In genomic region chr5:30868981-30869380, GRCm38 (mm10) we compare ENCODE assay signal across 8 mouse cellular contexts. TPM values are rescaled to one million over a fixed set of nuclear protein-coding genes. Genes with fewer than 3 reads are reported as not detected.
A peak's percentile ranks its signal among the peaks of the same experiment; 100 is the strongest.
DNase-seq lines count a peak whose midpoint lies in the region; ATAC-seq and TF ChIP-seq lines count a peak whose summit lies in the region.

No protein-coding gene starts in this region.

- 22% methylated on average over 9 of the region's 9 CpGs for WGBS in forebrain, embryonic 14.5 days
- 16% methylated on average over 9 of the region's 9 CpGs for WGBS in kidney, embryonic 16.5 days
- 15% methylated on average over 9 of the region's 9 CpGs for WGBS in midbrain, embryonic 14.5 days

- peak; percentile 38 for ATAC-seq in forebrain, embryonic 14.5 days
- ATAC-seq in kidney, embryonic 16.5 days (ENCODE audit: low FRiP score, low TSS enrichment) = no peak
- no peak for ATAC-seq in midbrain, embryonic 14.5 days (ENCODE audit: low FRiP score, low TSS enrichment)

- no peaks in the 10 kb centered on the region for H3K27me3 ChIP-seq in testis, adult 2 months (ENCODE audit: control insufficient read depth, insufficient read depth, low read length)
- H3K27me3 ChIP-seq in forebrain, embryonic 14.5 days (replicated peaks; ENCODE audit: control insufficient read depth, insufficient read depth, low read length) = no peaks in the 10 kb centered on the region
- H3K27me3 ChIP-seq in kidney, embryonic 16.5 days (ENCODE audit: insufficient read depth, low read length) = no peaks in the 10 kb centered on the region
- H3K27me3 ChIP-seq in midbrain, embryonic 14.5 days (ENCODE audit: control insufficient read depth, insufficient read depth, low read length) = no peaks in the 10 kb centered on the region

- TF ChIP-seq POLR2A in testis, adult 2 months (IDR thresholded peaks at IDR 0.05; ENCODE audit: control insufficient read depth, low read depth, low read length) = no peak

- no peaks in the 10 kb centered on the region for H3K9me3 ChIP-seq in forebrain, embryonic 14.5 days (replicated peaks; ENCODE audit: control insufficient read depth, low read length)
- no peaks in the 10 kb centered on the region for H3K9me3 ChIP-seq in kidney, embryonic 16.5 days (ENCODE audit: low read length)
- no peaks in the 10 kb centered on the region for H3K9me3 ChIP-seq in midbrain, embryonic 14.5 days (ENCODE audit: control insufficient read depth, low read length)

- TF ChIP-seq CTCF in testis, adult 2 months (IDR thresholded peaks at IDR 0.05; ENCODE audit: control insufficient read depth, insufficient read depth, insufficient replicate concordance, low read depth, low read length) = no peak

- peak overlapping the region; percentile 99 for H3K4me3 ChIP-seq in testis, adult 2 months (ENCODE audit: control insufficient read depth, low read depth, low read length)
- peak overlapping the region; percentile 84 for H3K4me3 ChIP-seq in forebrain, embryonic 14.5 days (ENCODE audit: low read depth, low read length)
- peak overlapping the region; percentile 92 for H3K4me3 ChIP-seq in kidney, embryonic 16.5 days (ENCODE audit: low read length)
- H3K4me3 ChIP-seq in midbrain, embryonic 14.5 days (replicated peaks; ENCODE audit: low read depth, low read length) = peak overlapping the region; percentile 86

- H3K4me2 ChIP-seq in forebrain, embryonic 14.5 days (ENCODE audit: low read length) = peak overlapping the region; percentile 92
- peak overlapping the region; percentile 71 for H3K4me2 ChIP-seq in kidney, embryonic 16.5 days (replicated peaks; ENCODE audit: low read depth, low read length)
- peak overlapping the region; percentile 89 for H3K4me2 ChIP-seq in midbrain, embryonic 14.5 days (ENCODE audit: low read length)

- H3K27ac ChIP-seq in testis, adult 2 months (ENCODE audit: control insufficient read depth, insufficient read depth, low read depth, low read length) = peak overlapping the region; percentile 89; the same call in 1 of the 2 replicates
- H3K27ac ChIP-seq in forebrain, embryonic 14.5 days (ENCODE audit: low read depth, low read length) = no peak overlapping the region
- peak overlapping the region; percentile 4; the same call in 1 of the 2 replicates for H3K27ac ChIP-seq in kidney, embryonic 16.5 days (ENCODE audit: low read length)
- peak overlapping the region; percentile 52; the same call in 1 of the 2 replicates for H3K27ac ChIP-seq in midbrain, embryonic 14.5 days (replicated peaks; ENCODE audit: low read depth, low read length)

- no peak for DNase-seq in testis, postnatal 14 days (ENCODE audit: low spot score)
- DNase-seq in forebrain, embryonic 14.5 days (ENCODE audit: low spot score) = no peak
- no peak for DNase-seq in midbrain, embryonic 14.5 days
- no peak for DNase-seq in cerebellum, adult 8-10 months
- no peak for DNase-seq in natural killer cell, adult 2 months (ENCODE audit: low spot score in 2 of 2)
- no peak for DNase-seq in layer of hippocampus, adult 9-11 months

- H3K36me3 ChIP-seq in testis, adult 2 months (ENCODE audit: control insufficient read depth, insufficient read depth, low read length) = peaks cover 1% of the 10 kb centered on the region
- peaks cover 51% of the 10 kb centered on the region for H3K36me3 ChIP-seq in forebrain, embryonic 14.5 days (ENCODE audit: control insufficient read depth, insufficient read depth, low read length)
- H3K36me3 ChIP-seq in kidney, embryonic 16.5 days (ENCODE audit: insufficient read depth, low read length) = peaks cover 30% of the 10 kb centered on the region
- peaks cover 64% of the 10 kb centered on the region for H3K36me3 ChIP-seq in midbrain, embryonic 14.5 days (ENCODE audit: control insufficient read depth, insufficient read depth, low read length)

- peak overlapping the region; percentile 91 for H3K9ac ChIP-seq in forebrain, embryonic 14.5 days (ENCODE audit: low read length)
- H3K9ac ChIP-seq in kidney, embryonic 16.5 days (replicated peaks; ENCODE audit: low read length) = peak overlapping the region; percentile 93
- H3K9ac ChIP-seq in midbrain, embryonic 14.5 days (replicated peaks; ENCODE audit: low read length) = peak overlapping the region; percentile 92

- peaks cover 7% of the 10 kb centered on the region for H3K4me1 ChIP-seq in testis, adult 2 months (ENCODE audit: control insufficient read depth, insufficient read depth, low read length)
- peaks cover 11% of the 10 kb centered on the region; the same call in 1 of the 2 replicates for H3K4me1 ChIP-seq in forebrain, embryonic 14.5 days (ENCODE audit: control insufficient read depth, insufficient read depth, low read length)
- H3K4me1 ChIP-seq in kidney, embryonic 16.5 days (ENCODE audit: insufficient read depth, low read length) = peaks cover 15% of the 10 kb centered on the region
- peaks cover 7% of the 10 kb centered on the region for H3K4me1 ChIP-seq in midbrain, embryonic 14.5 days (ENCODE audit: control insufficient read depth, insufficient read depth, low read length)

RNA-seq across cellular contexts. Expression of gene Tmem214, which starts 1.2 kb away (rescaled TPM):
- polyA plus RNA-seq in testis, adult 2 months (2012; rRNA removed) = 126 and 131 TPM in 2 replicates
- polyA plus RNA-seq in forebrain, embryonic 14.5 days (2014; fragmentation: Nextera tagmentation; extraction: Ambion mirVana) = 30.6 and 37.5 TPM in 2 replicates
- 96.8 and 98.3 TPM in 2 replicates for polyA plus RNA-seq in kidney, embryonic 16.5 days (2015; fragmentation: Nextera tagmentation; extraction: Ambion mirVana)
- 46.7 and 55.5 TPM in 2 replicates for polyA plus RNA-seq in midbrain, embryonic 14.5 days (2014; fragmentation: Nextera tagmentation; extraction: Ambion mirVana)

RNA-seq across cellular contexts. Expression of gene Agbl5, which starts 19.5 kb away (rescaled TPM):
- 489 and 539 TPM in 2 replicates for polyA plus RNA-seq in testis, adult 2 months (2012; rRNA removed)
- polyA plus RNA-seq in forebrain, embryonic 14.5 days (2014; fragmentation: Nextera tagmentation; extraction: Ambion mirVana) = 18.9 and 22.1 TPM in 2 replicates
- 23.9 and 27.1 TPM in 2 replicates for polyA plus RNA-seq in kidney, embryonic 16.5 days (2015; fragmentation: Nextera tagmentation; extraction: Ambion mirVana)
- 25.9 and 27.8 TPM in 2 replicates for polyA plus RNA-seq in midbrain, embryonic 14.5 days (2014; fragmentation: Nextera tagmentation; extraction: Ambion mirVana)

RNA-seq across cellular contexts. Expression of gene Ost4, which starts 38.6 kb away (rescaled TPM):
- 184 and 197 TPM in 2 replicates for polyA plus RNA-seq in testis, adult 2 months (2012; rRNA removed)
- 265 and 340 TPM in 2 replicates for polyA plus RNA-seq in forebrain, embryonic 14.5 days (2014; fragmentation: Nextera tagmentation; extraction: Ambion mirVana)
- 457 and 467 TPM in 2 replicates for polyA plus RNA-seq in kidney, embryonic 16.5 days (2015; fragmentation: Nextera tagmentation; extraction: Ambion mirVana)
- polyA plus RNA-seq in midbrain, embryonic 14.5 days (2014; fragmentation: Nextera tagmentation; extraction: Ambion mirVana) = 246 and 266 TPM in 2 replicates

RNA-seq across cellular contexts. Expression of gene Emilin1, which starts 44.2 kb away (rescaled TPM):
- polyA plus RNA-seq in testis, adult 2 months (2012; rRNA removed) = 5.7 and 6.5 TPM in 2 replicates
- polyA plus RNA-seq in forebrain, embryonic 14.5 days (2014; fragmentation: Nextera tagmentation; extraction: Ambion mirVana) = 8.6 and 11.6 TPM in 2 replicates
- 335 and 366 TPM in 2 replicates for polyA plus RNA-seq in kidney, embryonic 16.5 days (2015; fragmentation: Nextera tagmentation; extraction: Ambion mirVana)
- polyA plus RNA-seq in midbrain, embryonic 14.5 days (2014; fragmentation: Nextera tagmentation; extraction: Ambion mirVana) = 3.7 and 11.2 TPM in 2 replicates

RNA-seq across cellular contexts. Expression of gene Khk, which starts 52.2 kb away (rescaled TPM):
- polyA plus RNA-seq in testis, adult 2 months (2012; rRNA removed) = 6.0 and 10.3 TPM in 2 replicates
- 8.3 and 11.2 TPM in 2 replicates for polyA plus RNA-seq in forebrain, embryonic 14.5 days (2014; fragmentation: Nextera tagmentation; extraction: Ambion mirVana)
- polyA plus RNA-seq in kidney, embryonic 16.5 days (2015; fragmentation: Nextera tagmentation; extraction: Ambion mirVana) = 38.8 and 41.4 TPM in 2 replicates
- 7.0 and 7.4 TPM in 2 replicates for polyA plus RNA-seq in midbrain, embryonic 14.5 days (2014; fragmentation: Nextera tagmentation; extraction: Ambion mirVana)

Comparison
In these comparisons a context has a peak if more than half of its experiments do, and no peak if none do; other contexts are left out.
1. RNA of gene Agbl5, which starts 19.5 kb away (polyA plus RNA-seq): 489 to 539 TPM in testis, adult 2 months; 25.9 to 27.8 TPM in midbrain, embryonic 14.5 days, 23.9 to 27.1 TPM in kidney, embryonic 16.5 days and 18.9 to 22.1 TPM in forebrain, embryonic 14.5 days; every median in the first group is over 10 times any median in the second.
2. Peak in every context shown above with its lines, with median percentiles within 50 percentile points of each other: H3K4me3 ChIP-seq, H3K4me2 ChIP-seq and H3K9ac ChIP-seq.